In genomic region chr17:6729244-6729742, GRCm38 (mm10) we compare ENCODE assay signal across 11 mouse cellular contexts. TPM values are rescaled to one million over a fixed set of nuclear protein-coding genes. Genes with fewer than 3 reads are reported as not detected.
DNase-seq lines count a peak whose midpoint lies in the region; ATAC-seq and TF ChIP-seq lines count a peak whose summit lies in the region.
"Had no signal": no experiment of that assay in that cellular context is flagged by ENCODE, and none has a peak within 500 bp of the region (broad histone marks: within the 10 kb centered on the region; RNA-seq: fewer than 3 reads in every experiment).

No protein-coding gene starts in this region.

- no peak overlapping the region for H3K4me2 ChIP-seq in lung, embryonic 14.5 days
- H3K4me2 ChIP-seq in forebrain, postnatal 0 days (ENCODE audit: low read depth), result no peak overlapping the region
- H3K4me2 ChIP-seq in lung, postnatal 0 days (replicated peaks; ENCODE audit: low read depth, low read length), result no peak overlapping the region
- no peak overlapping the region for H3K4me2 ChIP-seq in stomach, embryonic 14.5 days (replicated peaks; ENCODE audit: low read depth, low read length)
- H3K4me2 ChIP-seq: embryonic facial prominence, embryonic 13.5 days; liver, embryonic 13.5 days had no signal

- H3K4me3 ChIP-seq in lung, embryonic 14.5 days (ENCODE audit: low read depth, low read length), result no peak overlapping the region
- H3K4me3 ChIP-seq in forebrain, postnatal 0 days (ENCODE audit: low read depth, low read length), result no peak overlapping the region
- H3K4me3 ChIP-seq in lung, postnatal 0 days (ENCODE audit: low read depth, low read length), result no peak overlapping the region
- H3K4me3 ChIP-seq in stomach, embryonic 14.5 days (ENCODE audit: low read depth, low read length), result no peak overlapping the region
- H3K4me3 ChIP-seq: embryonic facial prominence, embryonic 13.5 days; liver, embryonic 13.5 days had no signal

- intact Hi-C loops in left cerebral cortex, postnatal 25 days (cut with DNase I), result no loop called here

- H3K4me1 ChIP-seq in lung, embryonic 14.5 days (ENCODE audit: insufficient read depth), result no peaks in the 10 kb centered on the region
- H3K4me1 ChIP-seq in forebrain, postnatal 0 days (ENCODE audit: insufficient read depth), result no peaks in the 10 kb centered on the region
- H3K4me1 ChIP-seq in lung, postnatal 0 days (ENCODE audit: insufficient read depth, low read depth, low read length), result no peaks in the 10 kb centered on the region
- no peaks in the 10 kb centered on the region for H3K4me1 ChIP-seq in stomach, embryonic 14.5 days (ENCODE audit: control insufficient read depth, insufficient read depth, low read length)
- H3K4me1 ChIP-seq: embryonic facial prominence, embryonic 13.5 days; liver, embryonic 13.5 days had no signal

- no peak overlapping the region for H3K9ac ChIP-seq in lung, embryonic 14.5 days
- H3K9ac ChIP-seq in forebrain, postnatal 0 days, result no peak overlapping the region
- no peak overlapping the region for H3K9ac ChIP-seq in lung, postnatal 0 days (replicated peaks; ENCODE audit: low read depth)
- H3K9ac ChIP-seq in stomach, embryonic 14.5 days (replicated peaks; ENCODE audit: low read depth, low read length), result no peak overlapping the region
- H3K9ac ChIP-seq: embryonic facial prominence, embryonic 13.5 days; liver, embryonic 13.5 days had no signal

- DNase-seq in lung, embryonic 14.5 days, result peak; percentile 53
- DNase-seq in lung, adult 18-20 months, result no peak
- DNase-seq in forebrain, postnatal 0 days, result peak; percentile 37
- DNase-seq in lung, postnatal 0 days (ENCODE audit: low spot score), result peak; percentile 70
- DNase-seq in T-cell, adult 2 months (ENCODE audit: low spot score), result no peak
- DNase-seq in left cerebral cortex, postnatal 25 days (ENCODE audit: low spot score in 2 of 2), result no peak
- DNase-seq: kidney, postnatal 25 days; liver, embryonic 13.5 days had no signal

- TF ChIP-seq EP300 in lung, postnatal 0 days (IDR thresholded peaks at IDR 0.05), result peak; percentile 77

- 25% methylated on average over 6 of the region's 6 CpGs for WGBS in lung, embryonic 14.5 days
- WGBS in forebrain, postnatal 0 days, result 4% methylated on average over 6 of the region's 6 CpGs
- WGBS in lung, postnatal 0 days, result 11% methylated on average over 6 of the region's 6 CpGs
- 27% methylated on average over 6 of the region's 6 CpGs for WGBS in stomach, embryonic 14.5 days

- TF ChIP-seq CTCF in lung, embryonic 14.5 days (IDR thresholded peaks at IDR 0.05; ENCODE audit: low read depth), result no peak
- no peak for TF ChIP-seq CTCF in forebrain, postnatal 0 days (IDR thresholded peaks at IDR 0.05; ENCODE audit: low read depth)
- TF ChIP-seq CTCF in lung, postnatal 0 days (IDR thresholded peaks at IDR 0.05), result no peak

- H3K27ac ChIP-seq in lung, embryonic 14.5 days (ENCODE audit: low read depth), result peak overlapping the region; percentile 4; the same call in 1 of the 2 replicates
- H3K27ac ChIP-seq in forebrain, postnatal 0 days (ENCODE audit: low read depth, low read length), result peak overlapping the region; percentile 35; the same call in 1 of the 2 replicates
- H3K27ac ChIP-seq in lung, postnatal 0 days (ENCODE audit: low read length), result no peak overlapping the region
- H3K27ac ChIP-seq in stomach, embryonic 14.5 days (ENCODE audit: low read length), result no peak overlapping the region
- H3K27ac ChIP-seq: embryonic facial prominence, embryonic 13.5 days; liver, embryonic 13.5 days had no signal

- no peaks in the 10 kb centered on the region for H3K9me3 ChIP-seq in lung, embryonic 14.5 days (ENCODE audit: low read depth, low read length)
- no peaks in the 10 kb centered on the region for H3K9me3 ChIP-seq in forebrain, postnatal 0 days (ENCODE audit: low read length)
- no peaks in the 10 kb centered on the region for H3K9me3 ChIP-seq in lung, postnatal 0 days (ENCODE audit: low read length)
- H3K9me3 ChIP-seq in stomach, embryonic 14.5 days (ENCODE audit: control insufficient read depth, low read depth, low read length), result no peaks in the 10 kb centered on the region
- H3K9me3 ChIP-seq: embryonic facial prominence, embryonic 13.5 days; G1E; liver, embryonic 13.5 days had no signal

- H3K27me3 ChIP-seq in lung, embryonic 14.5 days (ENCODE audit: insufficient read depth, low read length), result no peaks in the 10 kb centered on the region
- H3K27me3 ChIP-seq in forebrain, postnatal 0 days (ENCODE audit: insufficient read depth, low read length), result no peaks in the 10 kb centered on the region
- no peaks in the 10 kb centered on the region for H3K27me3 ChIP-seq in lung, postnatal 0 days (replicated peaks; ENCODE audit: insufficient read depth, low read length)
- no peaks in the 10 kb centered on the region for H3K27me3 ChIP-seq in stomach, embryonic 14.5 days (ENCODE audit: control insufficient read depth, insufficient read depth, low read length)
- H3K27me3 ChIP-seq: embryonic facial prominence, embryonic 13.5 days; liver, embryonic 13.5 days had no signal

- 0 out of 2 replicates have a peak, but pooled peaks have one; percentile 47 for ATAC-seq in lung, embryonic 14.5 days (ENCODE audit: insufficient read depth)
- peak; percentile 66 for ATAC-seq in forebrain, postnatal 0 days
- ATAC-seq in lung, postnatal 0 days, result peak; percentile 69
- peak; percentile 47; the same call in 1 of the 2 replicates for ATAC-seq in stomach, embryonic 14.5 days (ENCODE audit: insufficient number of reproducible peaks, insufficient read depth, low FRiP score, low read depth)

- H3K36me3 ChIP-seq in lung, embryonic 14.5 days (ENCODE audit: insufficient read depth), result no peaks in the 10 kb centered on the region
- no peaks in the 10 kb centered on the region for H3K36me3 ChIP-seq in forebrain, postnatal 0 days (ENCODE audit: insufficient read depth)
- H3K36me3 ChIP-seq in lung, postnatal 0 days (ENCODE audit: insufficient read depth, low read length), result no peaks in the 10 kb centered on the region
- no peaks in the 10 kb centered on the region for H3K36me3 ChIP-seq in stomach, embryonic 14.5 days (ENCODE audit: control insufficient read depth, insufficient read depth, low read length)
- H3K36me3 ChIP-seq: embryonic facial prominence, embryonic 13.5 days; G1E; liver, embryonic 13.5 days had no signal

RNA-seq across cellular contexts. Expression of gene Ezr, which starts 53.3 kb away (rescaled TPM):
- 97.1 and 97.3 TPM in 2 replicates for polyA plus RNA-seq in lung, embryonic 14.5 days (2014; fragmentation: Nextera tagmentation; extraction: Ambion mirVana)
- 37.8 and 45.4 TPM in 2 replicates for total RNA-seq in forebrain, postnatal 0 days (2014; rRNA removed)
- 51.6 and 60.2 TPM in 2 replicates for polyA plus RNA-seq in forebrain, postnatal 0 days (2015; fragmentation: Nextera tagmentation; extraction: Ambion mirVana)
- 275 and 288 TPM in 2 replicates for polyA plus RNA-seq in lung, postnatal 0 days (2015; fragmentation: Nextera tagmentation; extraction: Ambion mirVana)
- polyA plus RNA-seq in stomach, embryonic 14.5 days (2014; fragmentation: Nextera tagmentation; extraction: Ambion mirVana), result 176 and 199 TPM in 2 replicates
- total RNA-seq in left cerebral cortex, postnatal 25 days (2021), result 10 to 100 TPM; 44.7 to 55.6 TPM

Comparison
In these comparisons a context has a peak if more than half of its experiments do, and no peak if none do; other contexts are left out.
1. DNase-seq: peak in lung, embryonic 14.5 days (single experiment), forebrain, postnatal 0 days (single experiment) and lung, postnatal 0 days (single experiment); none in lung, adult 18-20 months (0 of 2), T-cell, adult 2 months (single experiment) and left cerebral cortex, postnatal 25 days (0 of 2).
2. H3K27ac ChIP-seq: peak in lung, embryonic 14.5 days (single experiment) and forebrain, postnatal 0 days (single experiment); none in lung, postnatal 0 days (single experiment) and stomach, embryonic 14.5 days (single experiment).
3. Peak in every context shown above with its lines, with median percentiles within 50 percentile points of each other: ATAC-seq.